ENCODE assay signal across 7 mouse cellular contexts in genomic region chr13:22043503-22044431, GRCm38 (mm10). TPM values are rescaled to one million over a fixed set of nuclear protein-coding genes. Genes with fewer than 3 reads are reported as not detected.
A peak's percentile ranks its signal among the peaks of the same experiment; 100 is the strongest.
DNase-seq lines count a peak whose midpoint lies in the region; ATAC-seq and TF ChIP-seq lines count a peak whose summit lies in the region.

No protein-coding gene starts in this region.

- no peaks in the 10 kb centered on the region for H3K4me1 ChIP-seq in spleen, adult 2 months (ENCODE audit: control insufficient read depth, insufficient read depth, insufficient read length)
- H3K4me1 ChIP-seq in brown adipose tissue, adult 24 weeks (ENCODE audit: control insufficient read depth, insufficient read depth, insufficient read length, low read length): no peaks in the 10 kb centered on the region; the same call in 1 of the 2 replicates
- H3K4me1 ChIP-seq in liver, embryonic 14.5 days (replicated peaks; ENCODE audit: control insufficient read depth in 2 of 2, insufficient read depth in 2 of 2, low read length in 1 of 2): peaks cover 16 to 28% of the 10 kb centered on the region in 2 experiments
- no peaks in the 10 kb centered on the region; the same call in 1 of the 2 replicates for H3K4me1 ChIP-seq in olfactory bulb, adult 2 months (ENCODE audit: control insufficient read depth, insufficient read depth, low read length)

- ATAC-seq in granulocyte monocyte progenitor cell, adult 5-6 weeks (replicated peaks; ENCODE audit: poor library complexity, severe bottlenecking): peak; percentile 18; the same call in 1 of the 2 replicates
- peak; percentile 12 for ATAC-seq in liver, embryonic 14.5 days (ENCODE audit: insufficient read depth)

- under 1% methylated on average over 13 of the region's 14 CpGs for WGBS in spleen, adult 2 months
- WGBS in liver, embryonic 14.5 days (ENCODE audit: insufficient replicate concordance): under 1% methylated on average over 9 of the region's 14 CpGs
- under 1% methylated on average over 14 of the region's 14 CpGs for WGBS in olfactory bulb, adult 2 months

- H3K9ac ChIP-seq in liver, embryonic 14.5 days (replicated peaks): peak overlapping the region; percentile 81

- DNase-seq in spleen, adult 2 months (ENCODE audit: low read depth in 1 of 2, low spot score in 2 of 2): no peak
- no peak for DNase-seq in spleen, postnatal 10 days (ENCODE audit: low spot score in 2 of 2)
- DNase-seq in liver, embryonic 14.5 days (ENCODE audit: low read depth in 3 of 3, low spot score in 3 of 3): peak in 2 of 3 experiments; percentile 71 to 83
- DNase-seq in gastrocnemius, postnatal 10 days: no peak

- peak overlapping the region; percentile 89 for H3K27ac ChIP-seq in spleen, adult 2 months (ENCODE audit: insufficient read depth, low read length)
- no peak overlapping the region for H3K27ac ChIP-seq in brown adipose tissue, adult 24 weeks (replicated peaks; ENCODE audit: low read depth, low read length)
- H3K27ac ChIP-seq in liver, embryonic 14.5 days: peak overlapping the region; percentile 97
- no peak overlapping the region for H3K27ac ChIP-seq in olfactory bulb, adult 2 months (ENCODE audit: insufficient read depth, low read depth, low read length)

- no peak for TF ChIP-seq POLR2A in spleen, adult 2 months (IDR thresholded peaks at IDR 0.05; ENCODE audit: low read depth, low read length)
- TF ChIP-seq POLR2A in olfactory bulb, adult 2 months (IDR thresholded peaks at IDR 0.05; ENCODE audit: insufficient read depth, low read depth, low read length): no peak

- no peaks in the 10 kb centered on the region for H3K9me3 ChIP-seq in liver, embryonic 14.5 days (ENCODE audit: control insufficient read depth, low read length)

- no peaks in the 10 kb centered on the region for H3K36me3 ChIP-seq in spleen, adult 2 months (ENCODE audit: control insufficient read depth, insufficient read depth, low read length)
- H3K36me3 ChIP-seq in liver, embryonic 14.5 days (replicated peaks; ENCODE audit: control insufficient read depth, insufficient read depth, low read depth): no peaks in the 10 kb centered on the region

- H3K27me3 ChIP-seq in spleen, adult 2 months (ENCODE audit: control insufficient read depth, insufficient read depth, low read length): no peaks in the 10 kb centered on the region
- H3K27me3 ChIP-seq in liver, embryonic 14.5 days (ENCODE audit: control insufficient read depth, insufficient read depth, low read length): no peaks in the 10 kb centered on the region

- peak overlapping the region; percentile 80 for H3K4me2 ChIP-seq in liver, embryonic 14.5 days (ENCODE audit: low read depth)

- TF ChIP-seq CTCF in spleen, adult 2 months (IDR thresholded peaks at IDR 0.05; ENCODE audit: extremely low read depth, insufficient read depth, insufficient read length, insufficient replicate concordance): no peak
- peak; percentile 65 for TF ChIP-seq CTCF in liver, embryonic 14.5 days (IDR thresholded peaks at IDR 0.05; ENCODE audit: low read depth)
- TF ChIP-seq CTCF in olfactory bulb, adult 2 months (IDR thresholded peaks at IDR 0.05; ENCODE audit: insufficient read depth, low read depth, low read length): no peak

- H3K4me3 ChIP-seq in spleen, adult 2 months (ENCODE audit: extremely low read depth, insufficient read depth, insufficient read length): peak overlapping the region; percentile 51
- peak overlapping the region; percentile 59 for H3K4me3 ChIP-seq in brown adipose tissue, adult 24 weeks (ENCODE audit: insufficient read depth, low read depth, low read length)
- H3K4me3 ChIP-seq in liver, embryonic 14.5 days (ENCODE audit: insufficient read depth in 1 of 2, low read depth in 2 of 2, low read length in 2 of 2): peak overlapping the region; percentile 51 to 57
- peak overlapping the region; percentile 71 for H3K4me3 ChIP-seq in olfactory bulb, adult 2 months (ENCODE audit: insufficient read depth, low read depth, low read length)

- TF ChIP-seq EP300 in liver, embryonic 14.5 days (IDR thresholded peaks at IDR 0.05; ENCODE audit: low read depth): no peak; the same call in 1 of the 2 replicates

RNA-seq across cellular contexts. Expression of gene Hist1h2bj, which starts 0.8 kb away (rescaled TPM):
- 15.8 and 21.8 TPM in 2 replicates for polyA plus RNA-seq in spleen, adult 2 months (2012; rRNA removed)
- not detected in 2 replicates for polyA plus RNA-seq in brown adipose tissue, adult 24 weeks (2012; ENCODE audit: insufficient read depth, insufficient read length, missing spikeins)
- 83.1 and 134 TPM in 2 replicates for total RNA-seq in granulocyte monocyte progenitor cell, adult 5-6 weeks (2014; fragmentation: Nextera tagmentation)
- total RNA-seq in granulocyte monocyte progenitor cell, adult 5-6 weeks (2017): 859 and 990 TPM in 2 replicates
- polyA plus RNA-seq in liver, embryonic 14.5 days (2012; rRNA removed): 21.4 and 38.1 TPM in 2 replicates
- polyA plus RNA-seq in liver, embryonic 14.5 days (2014; fragmentation: Nextera tagmentation; extraction: Ambion mirVana): 11.2 and 12.4 TPM in 2 replicates
- polyA plus RNA-seq in olfactory bulb, adult 2 months (2012; ENCODE audit: insufficient read depth, insufficient read length, low replicate concordance, missing spikeins): not detected in 2 replicates
- 100 to 1,000 TPM; 117 to 122 TPM for total RNA-seq in gastrocnemius, postnatal 10 days (2021)

RNA-seq across cellular contexts. Expression of gene Hist1h2ag, which starts 1.0 kb away (rescaled TPM):
- 10.2 and 14.1 TPM in 2 replicates for polyA plus RNA-seq in spleen, adult 2 months (2012; rRNA removed)
- not detected in 2 replicates for polyA plus RNA-seq in brown adipose tissue, adult 24 weeks (2012; ENCODE audit: insufficient read depth, insufficient read length, missing spikeins)
- 2.7 and 32.2 TPM in 2 replicates for total RNA-seq in granulocyte monocyte progenitor cell, adult 5-6 weeks (2014; fragmentation: Nextera tagmentation)
- 1,459 and 1,590 TPM in 2 replicates for total RNA-seq in granulocyte monocyte progenitor cell, adult 5-6 weeks (2017)
- 35.2 and 55.3 TPM in 2 replicates for polyA plus RNA-seq in liver, embryonic 14.5 days (2012; rRNA removed)
- 15.5 and 18.0 TPM in 2 replicates for polyA plus RNA-seq in liver, embryonic 14.5 days (2014; fragmentation: Nextera tagmentation; extraction: Ambion mirVana)
- not detected in 2 replicates for polyA plus RNA-seq in olfactory bulb, adult 2 months (2012; ENCODE audit: insufficient read depth, insufficient read length, low replicate concordance, missing spikeins)
- 100 to 1,000 TPM; 133 to 135 TPM for total RNA-seq in gastrocnemius, postnatal 10 days (2021)

RNA-seq across cellular contexts. Expression of gene Hist1h4i, which starts 2.6 kb away (rescaled TPM):
- 14.7 and 15.7 TPM in 2 replicates for polyA plus RNA-seq in spleen, adult 2 months (2012; rRNA removed)
- 1.9 and 6.6 TPM in 2 replicates for polyA plus RNA-seq in brown adipose tissue, adult 24 weeks (2012; ENCODE audit: insufficient read depth, insufficient read length, missing spikeins)
- 56.3 and 74.3 TPM in 2 replicates for total RNA-seq in granulocyte monocyte progenitor cell, adult 5-6 weeks (2014; fragmentation: Nextera tagmentation)
- total RNA-seq in granulocyte monocyte progenitor cell, adult 5-6 weeks (2017): 87.0 TPM in 2 replicates
- polyA plus RNA-seq in liver, embryonic 14.5 days (2012; rRNA removed): 66.4 and 87.2 TPM in 2 replicates
- polyA plus RNA-seq in liver, embryonic 14.5 days (2014; fragmentation: Nextera tagmentation; extraction: Ambion mirVana): 36.5 and 47.8 TPM in 2 replicates
- polyA plus RNA-seq in olfactory bulb, adult 2 months (2012; ENCODE audit: insufficient read depth, insufficient read length, low replicate concordance, missing spikeins): not detected in 2 replicates
- total RNA-seq in gastrocnemius, postnatal 10 days (2021): 10 to 100 TPM; 77.9 to 89.2 TPM

RNA-seq across cellular contexts. Expression of gene Hist1h2bk, which starts 8.1 kb away (rescaled TPM):
- polyA plus RNA-seq in spleen, adult 2 months (2012; rRNA removed): 30.0 and 45.9 TPM in 2 replicates
- not detected in 2 replicates for polyA plus RNA-seq in brown adipose tissue, adult 24 weeks (2012; ENCODE audit: insufficient read depth, insufficient read length, missing spikeins)
- 9.6 and 80.5 TPM in 2 replicates for total RNA-seq in granulocyte monocyte progenitor cell, adult 5-6 weeks (2014; fragmentation: Nextera tagmentation)
- 2,021 and 2,596 TPM in 2 replicates for total RNA-seq in granulocyte monocyte progenitor cell, adult 5-6 weeks (2017)
- polyA plus RNA-seq in liver, embryonic 14.5 days (2012; rRNA removed): 17.7 and 25.1 TPM in 2 replicates
- 1.0 and 3.1 TPM in 2 replicates for polyA plus RNA-seq in liver, embryonic 14.5 days (2014; fragmentation: Nextera tagmentation; extraction: Ambion mirVana)
- not detected in 2 replicates for polyA plus RNA-seq in olfactory bulb, adult 2 months (2012; ENCODE audit: insufficient read depth, insufficient read length, low replicate concordance, missing spikeins)
- total RNA-seq in gastrocnemius, postnatal 10 days (2021): 100 to 1,000 TPM; 209 to 249 TPM

RNA-seq across cellular contexts. Expression of gene Hist1h2ah, which starts 8.4 kb away (rescaled TPM):
- polyA plus RNA-seq in spleen, adult 2 months (2012; rRNA removed): 51.3 and 149 TPM in 2 replicates
- not detected in 2 replicates for polyA plus RNA-seq in brown adipose tissue, adult 24 weeks (2012; ENCODE audit: insufficient read depth, insufficient read length, missing spikeins)
- 13.4 TPM in 1 of 2 replicates, not detected in the other for total RNA-seq in granulocyte monocyte progenitor cell, adult 5-6 weeks (2014; fragmentation: Nextera tagmentation)
- total RNA-seq in granulocyte monocyte progenitor cell, adult 5-6 weeks (2017): 1,444 and 2,588 TPM in 2 replicates
- polyA plus RNA-seq in liver, embryonic 14.5 days (2012; rRNA removed): 8.7 and 17.9 TPM in 2 replicates
- 12.0 TPM in 2 replicates for polyA plus RNA-seq in liver, embryonic 14.5 days (2014; fragmentation: Nextera tagmentation; extraction: Ambion mirVana)
- not detected in 2 replicates for polyA plus RNA-seq in olfactory bulb, adult 2 months (2012; ENCODE audit: insufficient read depth, insufficient read length, low replicate concordance, missing spikeins)
- total RNA-seq in gastrocnemius, postnatal 10 days (2021): 100 to 1,000 TPM; 171 to 199 TPM

Comparison
In these comparisons a context has a peak if more than half of its experiments do, and no peak if none do; other contexts are left out.
1. DNase-seq: peak in liver, embryonic 14.5 days (2 of 3); none in spleen, adult 2 months (0 of 2), spleen, postnatal 10 days (0 of 2) and gastrocnemius, postnatal 10 days (single experiment).
2. H3K27ac ChIP-seq: peak in spleen, adult 2 months (single experiment) and liver, embryonic 14.5 days (single experiment); none in brown adipose tissue, adult 24 weeks (single experiment) and olfactory bulb, adult 2 months (single experiment).
3. Peak in every context shown above with its lines, with median percentiles within 50 percentile points of each other: H3K4me3 ChIP-seq.